Mouse (Mus musculus) central nervous system, embryonic 11.5 days (tissue): Measurements from ENCODE around the gene Flt1. TPM values are rescaled to one million over a fixed set of nuclear protein-coding genes. Genes with fewer than 3 reads are reported as not detected.

Experiments
- polyA plus RNA-seq: library from polyadenylated mRNA; depleted of rRNA; stranded (reverse); fragments of >200 nt; gene quantifications from 2 replicates; pipeline ENCODE4 v1.2.3, GENCODE M21; 2012; rRNA removed

Flt1 gene
- polyA plus RNA-seq = 4.2 and 5.6 TPM in 2 replicates

DNA sequence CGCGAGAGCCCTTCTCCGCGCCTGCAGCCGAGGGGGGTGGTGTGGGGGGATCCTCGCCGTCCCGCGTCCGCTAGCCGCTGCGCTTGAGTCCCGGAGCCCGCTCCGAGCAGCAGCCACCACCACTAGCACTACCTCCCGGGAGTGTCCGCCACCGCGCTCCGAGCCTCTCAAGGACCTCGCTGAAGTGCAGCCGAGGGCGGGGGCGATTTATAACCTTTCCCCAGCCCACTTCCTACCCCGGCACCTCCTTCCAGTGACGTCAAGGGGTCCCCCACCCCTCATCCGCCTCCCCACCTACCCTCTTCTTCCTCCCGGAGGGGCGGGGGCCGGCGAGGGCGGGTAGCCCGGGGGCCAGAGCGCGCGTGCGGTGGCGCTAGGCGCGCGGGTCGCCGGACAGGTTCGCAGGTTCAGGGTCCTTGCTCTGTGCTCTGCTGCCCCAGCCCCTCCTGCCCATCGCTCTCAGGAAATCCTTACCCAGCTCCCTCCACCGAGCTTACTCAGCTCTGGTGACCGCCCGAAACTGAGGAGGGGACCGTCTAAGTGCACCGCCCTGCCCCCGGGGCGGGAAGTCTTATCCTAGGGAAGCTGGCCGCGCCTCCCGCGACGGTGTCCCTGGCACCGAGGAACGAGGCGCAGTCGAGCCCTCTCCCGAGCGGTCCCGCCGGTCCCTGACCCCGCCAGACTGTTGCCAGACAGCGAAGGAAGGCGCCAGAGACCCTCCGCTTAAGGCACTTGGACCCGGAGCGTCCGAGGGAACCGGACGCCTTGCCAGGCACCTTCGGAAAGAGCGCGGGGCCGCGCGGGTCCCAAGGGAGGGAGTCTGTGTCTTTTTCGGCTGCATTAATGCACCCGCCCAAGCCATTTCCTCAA is at the start of gene Flt1:
Flt1 (minus strand) TSS at position 181 of the 870 bp plus-strand sequence.

Other genes with a start within 250 kb of the Flt1 start
- 211 and 297 TPM in 2 replicates for gene Pomp, start 134.4 kb upstream of the Flt1 start, polyA plus RNA-seq
- gene Slc46a3, start 168.8 kb upstream of the Flt1 start, polyA plus RNA-seq = 1.8 and 4.9 TPM in 2 replicates
- gene Mtus2, start 231.3 kb upstream of the Flt1 start, polyA plus RNA-seq = 9.0 and 9.3 TPM in 2 replicates